Mouse (Mus musculus) common myeloid progenitor, adult 5-6 weeks (primary cell): Measurements from ENCODE around the gene Cyp4f15. TPM values are rescaled to one million over a fixed set of nuclear protein-coding genes. Genes with fewer than 3 reads are reported as not detected.
"Not testable (repeated sequence)": the region's sequence is repeated elsewhere in the genome, so short reads cannot be mapped to it uniquely, and the experiment has no call there.

Experiments
- ATAC-seq: replicated peaks from 2 replicates; pipeline ENCODE4 v1.8.0; 2016; ENCODE audit warnings: low read depth, mild to moderate bottlenecking, moderate TSS enrichment, inconsistent platforms; ENCODE audit not compliant: poor library complexity, severe bottlenecking
- total RNA-seq: library from RNA; stranded (forward); fragments of 200-1000, 187-1606 nt; gene quantifications from 2 replicates; pipeline ENCODE4 v1.2.3, GENCODE M21; 2017

Cyp4f15 gene
- total RNA-seq: not detected in 2 replicates

DNA sequence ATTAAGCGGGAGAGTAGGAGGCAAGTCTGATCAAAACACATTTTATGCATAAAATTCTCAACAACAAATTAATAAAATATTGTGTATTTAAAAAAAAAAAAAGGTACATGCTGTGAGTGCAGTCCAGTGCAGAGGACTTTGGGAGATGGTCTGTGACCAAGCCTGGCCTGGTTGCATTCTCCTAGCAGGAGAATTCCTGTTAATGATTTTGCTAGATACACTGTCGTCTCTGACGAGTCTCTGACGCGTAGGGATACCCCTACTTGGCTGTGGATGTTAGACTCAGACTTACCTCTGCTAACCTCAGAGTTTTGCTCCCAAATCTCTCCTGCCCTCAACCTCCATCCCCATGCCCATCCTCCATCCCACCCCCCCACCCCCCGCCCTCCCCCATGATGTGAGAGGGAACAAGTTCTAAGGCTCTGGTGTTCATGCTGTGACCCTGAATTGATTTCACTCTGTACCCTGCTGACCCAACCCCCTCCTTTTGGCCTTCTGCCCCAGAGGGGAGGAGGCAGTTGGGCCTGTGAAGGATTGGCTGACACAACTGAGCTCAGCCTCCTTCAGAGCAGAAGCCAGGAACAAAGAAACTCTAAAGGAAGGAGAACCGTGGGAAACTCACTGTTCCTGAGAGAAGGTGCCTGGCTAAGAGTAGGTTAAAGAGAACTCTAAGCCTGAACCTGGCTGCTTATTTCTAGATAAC lies at the start of gene Cyp4f15:
TSS of gene Cyp4f15 (plus strand) at position 580 of the 703 bp plus-strand sequence.
- no peak for ATAC-seq

DNA sequence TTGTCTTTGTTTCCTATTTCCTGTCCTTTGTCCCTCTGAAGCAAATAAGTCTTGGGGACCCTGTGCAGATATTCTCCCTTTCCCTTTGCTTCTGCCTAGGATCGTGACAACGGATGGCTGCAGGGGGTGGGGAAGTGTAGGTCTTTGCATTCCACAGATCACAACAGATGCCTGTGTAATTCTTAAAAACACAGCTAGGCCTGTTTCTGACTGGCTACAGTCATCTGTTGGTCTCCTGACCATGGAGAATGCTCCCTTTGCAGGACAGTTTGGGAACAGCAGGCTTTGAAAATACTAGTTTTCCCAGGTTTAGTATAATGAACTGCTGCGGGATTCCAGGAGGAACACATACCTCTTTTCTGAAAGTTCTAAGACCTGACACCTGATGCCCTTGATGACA lies 49.1 kb upstream of the Cyp4f15 start:
- ATAC-seq: no peak

DNA sequence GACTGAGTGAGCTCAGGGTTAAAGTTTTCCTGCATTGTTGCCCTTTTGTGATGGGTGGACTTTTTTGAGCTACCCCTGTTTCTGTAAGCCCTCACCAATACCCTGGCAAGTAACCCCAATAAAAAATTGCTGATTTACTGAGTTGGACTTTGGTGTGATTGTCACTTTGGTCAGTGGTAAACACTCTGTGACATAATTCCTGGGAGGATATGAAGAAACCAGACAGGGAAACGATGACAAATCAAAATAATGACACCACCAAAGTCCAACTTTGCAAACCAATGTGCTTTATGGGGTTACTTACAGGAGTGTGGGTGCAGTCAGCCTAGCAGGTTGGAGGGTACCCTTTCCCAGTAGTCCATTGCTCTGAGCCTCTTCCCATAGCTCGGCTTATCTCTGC lies 48.3 kb upstream of the Cyp4f15 start:
- no peak for ATAC-seq

DNA sequence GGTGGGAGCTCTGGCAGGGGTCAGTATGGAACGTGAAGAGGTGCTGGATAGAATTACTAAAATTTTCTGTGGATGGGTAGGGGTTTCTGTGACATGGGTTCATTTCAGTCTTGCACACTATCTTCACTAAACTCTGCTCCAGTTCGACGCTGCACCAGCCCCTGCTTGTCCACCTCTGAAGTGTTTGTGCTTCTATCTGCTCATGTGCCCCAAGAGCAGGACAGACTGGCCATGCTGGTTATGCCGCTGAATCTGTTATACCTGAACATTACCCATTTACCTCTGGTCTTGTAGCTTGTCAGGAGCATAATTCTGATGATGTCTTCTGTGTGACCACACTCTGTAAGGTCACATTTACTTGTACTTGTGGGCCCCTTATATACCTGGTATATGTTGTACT lies 38.8 kb upstream of the Cyp4f15 start:
- no peak for ATAC-seq

DNA sequence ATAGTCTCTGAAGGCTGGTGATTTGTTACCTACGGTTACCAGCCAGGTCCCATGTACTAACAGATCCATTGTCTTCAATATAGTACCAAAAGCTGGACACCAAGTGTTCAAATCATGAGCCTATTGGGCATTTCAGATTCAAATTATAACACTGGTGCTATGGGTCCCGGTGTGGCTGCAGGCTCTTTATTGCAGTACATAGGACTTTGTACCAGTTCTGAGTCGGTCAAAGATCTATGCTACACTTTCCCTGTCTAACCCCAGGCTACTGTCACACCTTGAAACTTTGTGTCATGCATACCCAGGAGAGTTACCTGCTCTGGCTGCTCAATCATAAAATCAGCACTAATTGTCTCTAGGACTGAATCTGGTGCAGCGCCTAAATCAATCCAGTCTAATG lies 31.6 kb upstream of the Cyp4f15 start:
- ATAC-seq: no peak

DNA sequence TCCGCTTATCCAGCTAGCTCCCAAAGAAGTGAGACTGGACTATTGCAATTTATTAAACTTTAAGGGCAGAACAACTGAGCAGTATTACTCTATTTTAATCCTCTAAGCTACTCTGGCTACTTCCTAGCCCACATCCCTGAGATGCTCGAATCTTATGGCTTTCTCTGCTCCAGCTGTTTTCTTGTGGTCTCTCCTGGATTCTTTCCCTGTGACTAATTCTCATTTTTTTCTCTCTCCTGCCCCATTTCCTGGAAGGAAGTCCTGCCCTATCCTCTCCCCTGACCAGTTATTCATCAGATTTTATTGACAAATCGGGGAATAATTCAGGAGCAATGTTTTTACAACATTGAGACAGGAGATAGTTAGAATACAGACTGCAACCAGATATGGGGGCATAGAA lies 28.4 kb upstream of the Cyp4f15 start:
- ATAC-seq: no peak

DNA sequence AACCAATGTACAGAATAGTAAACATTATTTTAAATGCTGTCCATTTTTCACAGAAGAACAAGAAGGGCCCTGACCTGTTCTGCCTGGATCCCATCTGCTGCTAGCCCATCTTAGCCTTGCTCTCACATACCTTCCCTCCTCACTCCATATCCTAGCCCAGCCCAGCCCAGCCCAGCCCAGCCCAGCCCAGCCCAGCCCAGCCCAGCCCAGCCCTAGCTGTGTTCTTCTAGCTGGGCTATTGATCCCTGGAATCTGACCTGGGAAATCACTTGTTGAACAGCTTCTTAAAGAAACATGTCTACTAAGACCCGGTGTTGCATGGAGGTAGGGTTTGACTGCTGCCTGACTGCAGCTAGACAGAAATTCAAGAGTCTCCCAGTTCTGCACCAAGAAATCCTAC lies 27.2 kb upstream of the Cyp4f15 start:
- no peak for ATAC-seq

DNA sequence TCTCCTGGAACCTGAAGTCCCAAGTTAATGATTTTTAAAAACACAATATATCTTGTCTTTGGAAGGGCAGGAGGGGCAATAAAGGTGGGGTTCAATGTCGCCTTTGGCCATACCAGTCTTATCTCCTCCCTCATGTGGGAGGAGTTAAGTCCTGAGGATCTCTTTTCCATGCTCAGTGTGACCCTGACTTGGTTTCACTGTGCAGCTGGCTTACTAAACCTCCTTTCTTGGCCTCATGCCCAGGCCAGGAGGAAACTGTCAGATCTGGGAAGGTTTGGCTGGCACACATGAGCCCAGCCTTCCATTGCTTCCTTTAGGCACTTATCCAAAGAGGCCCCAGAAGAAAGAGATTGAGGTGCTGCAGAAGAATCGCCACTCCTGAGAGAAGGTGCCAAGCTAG lies 26.7 kb upstream of the Cyp4f15 start, which contains the start of gene Cyp4f40:
TSS of gene Cyp4f40 (plus strand) at position 189 of the 400 bp plus-strand sequence.
- no peak for ATAC-seq

DNA sequence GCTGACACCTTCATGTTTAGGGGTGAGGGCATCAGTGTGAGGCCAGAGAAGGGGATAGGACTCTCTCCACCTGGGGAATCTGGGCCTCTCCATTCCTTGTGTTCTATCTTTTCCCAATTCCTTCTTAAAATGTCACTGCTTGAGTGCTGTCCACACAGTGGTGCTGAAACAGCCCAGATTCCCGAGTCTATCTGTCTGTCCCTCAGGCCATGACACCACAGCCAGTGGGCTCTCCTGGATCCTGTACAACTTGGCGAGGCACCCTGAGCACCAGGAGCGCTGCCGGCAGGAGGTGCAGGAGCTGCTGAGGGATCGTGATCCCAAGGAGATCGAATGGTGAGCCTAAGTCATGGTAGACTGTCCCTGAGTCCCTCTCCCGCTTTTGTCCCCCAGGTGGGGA lies 11.5 kb upstream of the Cyp4f15 start:
- no peak for ATAC-seq

DNA sequence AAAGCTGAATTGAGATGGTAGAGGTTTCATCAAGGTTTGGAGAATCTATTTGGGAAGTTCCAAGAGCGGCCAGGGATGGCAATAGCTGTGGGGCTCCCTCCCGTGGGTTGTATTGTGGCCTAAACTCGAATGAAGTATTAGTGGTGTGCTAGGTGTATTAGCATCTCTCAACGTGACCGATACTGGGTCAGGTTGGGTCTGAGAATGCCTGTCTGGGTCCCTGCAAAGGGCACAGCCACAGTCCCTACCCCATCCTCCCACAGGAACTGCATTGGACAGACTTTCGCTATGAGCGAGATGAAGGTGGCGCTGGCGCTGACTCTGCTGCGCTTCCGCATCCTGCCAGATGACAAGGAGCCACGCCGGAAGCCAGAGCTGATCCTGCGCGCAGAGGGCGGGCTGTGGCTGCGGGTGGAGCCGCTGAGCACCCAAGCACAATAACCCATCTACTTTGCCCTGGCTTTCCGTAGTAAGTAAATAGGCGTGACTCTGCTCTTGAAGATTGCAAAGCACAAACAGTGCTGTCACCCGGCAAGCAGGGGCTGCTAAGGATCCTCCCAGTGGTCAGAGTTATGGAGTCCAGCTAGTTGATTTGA lies 9.3 kb upstream of the Cyp4f15 start:
- ATAC-seq: no peak

DNA sequence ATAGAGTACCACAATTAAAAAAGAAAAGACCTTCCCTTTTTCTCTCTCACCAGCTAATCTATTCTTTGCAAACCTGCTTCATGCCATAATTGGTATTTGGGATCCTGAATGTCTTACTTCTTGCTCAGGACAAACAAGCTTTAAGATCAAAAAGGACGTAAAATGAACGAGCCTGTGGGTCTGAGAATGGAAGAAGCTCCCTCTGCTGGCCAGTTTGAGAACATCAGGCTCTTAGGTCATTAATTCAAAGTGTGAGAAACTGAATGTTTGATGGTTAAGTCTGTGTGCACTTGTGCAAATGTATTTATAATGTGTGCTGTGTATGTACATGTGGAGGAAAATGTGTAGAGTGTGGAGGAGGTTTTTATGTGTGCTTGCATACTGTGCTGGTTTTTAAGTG lies 5.0 kb upstream of the Cyp4f15 start:
- peak; percentile 65; the same call in 1 of the 2 replicates for ATAC-seq

DNA sequence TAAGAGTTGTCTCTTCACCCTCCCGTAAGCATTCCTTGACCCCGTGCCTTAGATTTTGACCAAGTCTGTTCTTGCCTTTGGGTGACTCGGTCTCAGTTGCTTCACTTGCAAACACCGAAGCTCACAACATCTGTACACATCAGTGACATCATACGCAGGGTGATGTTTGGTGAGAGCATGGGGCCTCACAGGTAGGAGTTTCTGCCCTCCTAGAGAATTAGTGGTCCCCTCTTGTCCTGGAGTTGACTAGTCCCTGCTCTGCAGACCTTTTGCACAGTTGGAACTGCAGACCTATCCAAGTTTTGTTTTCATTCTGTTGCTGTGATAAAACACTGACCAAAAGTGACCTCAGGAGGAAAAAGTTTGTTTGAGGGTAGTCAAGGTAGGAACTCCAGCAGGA lies 1.3 kb downstream of the Cyp4f15 start:
- ATAC-seq: no peak

DNA sequence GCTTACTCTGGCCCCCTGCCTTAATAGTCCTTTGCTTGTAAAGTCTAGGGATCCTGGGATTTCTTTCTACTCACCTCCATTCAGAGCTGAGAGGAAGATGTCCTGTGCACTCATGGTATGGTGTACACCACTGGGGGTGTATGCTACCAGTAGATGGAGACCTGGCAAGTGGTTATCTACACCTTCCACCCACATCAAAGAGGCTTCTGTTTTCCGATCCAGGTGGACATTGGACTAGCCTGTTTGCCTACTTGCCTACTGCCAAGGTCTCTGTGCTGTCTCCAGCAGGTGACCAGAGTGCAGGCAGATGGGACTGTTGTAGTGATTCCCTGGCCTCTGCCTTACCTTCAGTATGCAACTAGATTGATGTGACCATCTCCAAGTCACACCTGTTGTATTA lies 5.5 kb downstream of the Cyp4f15 start:
- ATAC-seq: no peak

DNA sequence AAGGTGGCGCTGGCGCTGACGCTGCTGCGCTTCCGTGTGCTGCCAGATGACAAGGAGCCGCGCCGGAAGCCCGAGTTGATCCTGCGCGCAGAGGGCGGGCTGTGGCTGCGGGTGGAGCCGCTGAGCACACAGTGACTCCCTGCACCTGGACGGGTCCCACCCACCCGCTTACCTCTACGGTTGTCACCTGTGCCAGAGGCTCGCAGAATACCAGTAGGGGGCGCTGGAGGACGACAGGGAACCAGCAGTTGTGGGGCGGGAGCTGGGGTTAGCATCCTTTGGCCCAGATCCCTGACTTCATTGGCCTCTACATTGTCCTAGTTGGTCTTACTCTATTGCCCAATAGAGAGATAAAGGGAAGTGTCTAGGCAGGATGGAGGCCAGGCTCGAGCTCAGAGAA lies 17.4 kb downstream of the Cyp4f15 start:
- ATAC-seq: 0 out of 2 replicates have a peak, but pooled peaks have one; percentile 29

DNA sequence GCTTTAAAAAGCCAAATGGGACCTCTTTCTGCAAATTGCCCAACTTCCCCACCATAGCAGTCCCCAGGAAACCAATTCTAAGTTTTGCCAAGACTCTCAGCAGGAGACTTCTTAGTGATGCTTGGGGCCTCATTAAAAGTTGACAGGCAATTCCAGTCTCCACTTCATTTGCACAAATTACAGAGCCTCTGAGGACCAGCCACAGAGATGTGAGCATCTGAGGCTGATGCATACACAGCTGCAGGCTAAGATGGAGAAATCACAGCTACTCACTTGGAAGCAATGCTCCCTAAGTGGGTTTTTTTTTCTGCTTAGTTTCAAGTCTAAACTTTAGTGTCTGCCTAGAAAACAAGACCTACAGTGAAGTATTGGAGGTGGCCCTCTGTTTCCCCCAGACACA lies 25.1 kb downstream of the Cyp4f15 start:
- ATAC-seq: not testable (repeated sequence)

DNA sequence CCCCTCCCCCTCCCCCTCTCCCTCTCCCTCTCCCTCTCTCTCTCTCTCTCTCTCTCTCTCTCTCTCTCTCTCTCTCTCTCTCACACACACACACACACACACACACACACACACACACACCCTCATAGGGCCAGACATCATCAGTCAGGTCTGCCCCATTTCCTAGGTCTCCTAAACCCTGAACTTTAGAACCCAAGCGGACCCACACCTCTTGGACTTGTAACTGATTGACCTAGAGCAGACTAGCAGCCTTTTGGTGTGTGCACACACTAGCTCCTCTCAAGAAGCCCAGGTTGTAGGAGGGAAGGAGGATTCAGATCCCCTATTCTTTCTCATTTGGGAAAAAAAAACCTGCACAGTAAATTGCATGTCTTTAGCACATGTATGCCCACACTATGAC lies 36.7 kb downstream of the Cyp4f15 start:
- not testable (repeated sequence) for ATAC-seq

DNA sequence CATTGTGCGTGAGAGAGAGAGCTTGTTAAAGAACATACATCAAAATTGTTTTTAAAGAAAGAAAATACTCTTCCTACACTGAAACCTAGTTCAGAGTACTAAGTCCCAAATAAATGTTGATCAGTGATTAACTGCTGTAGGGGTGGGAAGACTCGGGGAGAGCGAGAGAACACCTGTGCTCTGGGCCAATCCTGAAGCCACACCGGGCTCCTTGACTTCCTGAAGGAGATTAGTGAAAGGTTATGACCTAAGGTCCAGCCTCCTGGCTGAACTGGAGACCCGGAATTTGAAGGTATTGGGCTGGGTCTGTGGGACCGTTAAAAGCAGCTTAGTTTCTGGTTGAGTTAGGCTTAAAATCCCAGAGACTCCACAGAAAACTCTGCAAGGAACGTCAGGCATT lies 37.3 kb downstream of the Cyp4f15 start:
- ATAC-seq: no peak

DNA sequence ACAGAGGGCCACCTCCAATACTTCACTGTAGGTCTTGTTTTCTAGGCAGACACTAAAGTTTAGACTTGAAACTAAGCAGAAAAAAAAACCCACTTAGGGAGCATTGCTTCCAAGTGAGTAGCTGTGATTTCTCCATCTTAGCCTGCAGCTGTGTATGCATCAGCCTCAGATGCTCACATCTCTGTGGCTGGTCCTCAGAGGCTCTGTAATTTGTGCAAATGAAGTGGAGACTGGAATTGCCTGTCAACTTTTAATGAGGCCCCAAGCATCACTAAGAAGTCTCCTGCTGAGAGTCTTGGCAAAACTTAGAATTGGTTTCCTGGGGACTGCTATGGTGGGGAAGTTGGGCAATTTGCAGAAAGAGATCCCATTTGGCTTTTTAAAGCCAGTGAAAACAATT lies 40.9 kb downstream of the Cyp4f15 start:
- not testable (repeated sequence) for ATAC-seq

DNA sequence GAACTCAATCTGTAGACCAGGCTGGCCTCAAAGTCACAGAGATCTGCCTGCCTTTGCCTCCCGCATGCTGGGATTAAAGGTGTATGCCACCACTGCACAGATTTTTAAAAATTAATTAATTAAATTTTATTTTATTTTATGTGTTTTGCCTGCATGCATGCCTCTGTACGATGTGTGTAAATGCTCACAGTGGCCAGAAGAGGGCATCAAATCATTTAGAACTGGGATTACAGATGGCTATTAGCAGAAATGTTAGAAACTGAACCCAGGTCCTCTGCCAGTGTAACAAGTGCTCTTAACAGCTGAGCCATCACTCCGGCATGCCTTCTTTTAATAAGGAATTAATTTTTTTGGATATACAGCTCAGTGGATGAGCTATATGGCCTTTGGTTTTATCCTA lies 43.6 kb downstream of the Cyp4f15 start:
- no peak for ATAC-seq

DNA sequence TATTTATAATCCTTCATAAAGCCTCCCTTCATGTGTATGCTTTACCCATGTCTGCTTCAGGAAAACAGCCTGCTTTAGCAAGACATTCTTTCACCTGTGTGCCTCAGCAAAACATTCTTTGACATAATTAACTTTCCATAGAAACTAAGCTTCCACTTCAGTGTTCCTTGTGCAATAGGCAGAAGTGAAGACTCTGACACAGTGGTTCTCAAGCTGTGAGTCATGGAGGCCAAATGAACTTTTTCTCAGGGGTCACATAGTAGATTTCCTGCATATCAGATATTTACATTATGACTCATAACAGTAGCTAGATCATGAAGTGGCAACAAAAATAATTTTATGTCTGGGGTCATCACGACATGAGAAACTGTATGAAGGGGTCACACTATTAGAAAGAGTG lies 53.0 kb downstream of the Cyp4f15 start:
- no peak for ATAC-seq

DNA sequence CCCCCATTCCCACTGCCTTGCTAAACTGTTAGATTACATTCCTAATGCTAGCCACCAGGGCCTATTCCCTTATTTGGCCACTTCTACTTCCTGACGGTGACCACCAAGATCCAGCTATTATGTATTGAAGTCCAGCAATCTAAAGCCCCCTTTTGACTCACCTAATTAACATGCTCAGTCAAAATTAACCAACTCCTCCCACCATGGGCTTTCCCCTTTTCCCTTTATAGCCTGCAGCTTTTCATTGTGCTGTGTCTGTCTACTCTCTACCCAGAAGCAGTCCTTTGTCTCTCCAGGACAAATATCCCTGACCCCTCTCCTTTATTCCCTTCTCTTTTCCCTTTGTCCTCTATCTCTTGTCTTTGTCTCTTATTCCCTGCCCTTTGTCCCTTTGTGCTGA lies 55.6 kb downstream of the Cyp4f15 start:
- ATAC-seq: no peak

DNA sequence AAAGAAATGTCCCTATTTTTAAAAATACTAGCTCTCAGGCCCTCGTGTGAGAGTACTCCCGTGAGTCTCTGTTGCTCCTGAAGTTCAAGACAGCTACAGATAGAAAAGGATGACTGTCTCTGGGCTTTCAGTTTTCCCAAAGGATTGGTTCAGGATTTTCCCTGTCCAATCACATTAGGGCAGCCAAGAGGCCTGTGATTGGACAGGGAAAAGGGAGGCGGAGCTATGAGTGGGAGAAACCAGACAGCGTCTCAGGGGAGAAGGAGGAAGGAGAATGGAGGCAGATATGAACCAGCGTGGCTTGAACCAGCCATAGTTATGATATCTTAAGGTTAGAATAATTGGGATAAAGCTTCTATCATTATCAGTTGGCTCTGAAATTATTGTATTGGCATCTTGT lies 65.2 kb downstream of the Cyp4f15 start:
- no peak for ATAC-seq
